Mouse (Mus musculus) left cerebral cortex, postnatal 25 days (tissue): ENCODE data around the gene Tex37. TPM values are rescaled to one million over a fixed set of nuclear protein-coding genes. Genes with fewer than 3 reads are reported as not detected.
A peak's percentile ranks its signal among the peaks of the same experiment; 100 is the strongest.

Source experiments
- DNase-seq, 2 experiments: peaks; one replicate each; pipeline ENCODE4 v3.0.0; 2022; ENCODE audit warnings: low spot score in 2 of 2, mixed read lengths in 1 of 2
- intact Hi-C: fragments of 180-260 bp; cut with DNase I; formaldehyde crosslinking; loops from one replicate; pipeline ENCODE4 v1.15.1; 2025
- total RNA-seq, 2 experiments: library from RNA; stranded (reverse); gene quantifications; 2 replicates each; pipeline ENCODE4 v1.2.3; 2021

Gene Tex37
- total RNA-seq, 2 experiments from 2014 or later, result not detected

- intact Hi-C loops, result no loop called here
- DNase-seq, result no peak
Measured at GRCm38 (mm10) chr6:70899594-70900003, 19.1 kb downstream of the Tex37 start.

- no peak for DNase-seq
- intact Hi-C loops, result no loop called here
Measured at GRCm38 (mm10) chr6:70898166-70898565, 20.6 kb downstream of the Tex37 start.

GRCm38 (mm10) chr6:70887993-70888392 lies 30.7 kb downstream of the Tex37 start:
- intact Hi-C loops, result no loop called here
- no peak for DNase-seq

GRCm38 (mm10) chr6:70880714-70881304 lies 37.9 kb downstream of the Tex37 start:
- DNase-seq, result peak; percentile 83 to 89
- intact Hi-C loops, result loop anchor here (1.0 to 5.0 kb wide), 2 partner anchors 39 to 69 kb away; partner anchors contain the start of gene Eif2ak3

- intact Hi-C loops, result no loop called here
- DNase-seq, result no peak
Measured at GRCm38 (mm10) chr6:70875017-70875416, 43.7 kb downstream of the Tex37 start.

GRCm38 (mm10) chr6:70874035-70874775 lies 44.5 kb downstream of the Tex37 start:
- no peak for DNase-seq
- intact Hi-C loops, result no loop called here

GRCm38 (mm10) chr6:70872570-70872969 lies 46.2 kb downstream of the Tex37 start:
- intact Hi-C loops, result no loop called here

GRCm38 (mm10) chr6:70872128-70872527 lies 46.6 kb downstream of the Tex37 start:
- peak; percentile 48 to 88 for DNase-seq
- intact Hi-C loops, result no loop called here

More at GRCm38 (mm10) chr6:70872570-70872969, 46.2 kb downstream of the Tex37 start:
- DNase-seq, result no peak

- DNase-seq, result no peak
- intact Hi-C loops, result no loop called here
Measured at GRCm38 (mm10) chr6:70871511-70871980, 47.2 kb downstream of the Tex37 start.

- intact Hi-C loops, result no loop called here
- no peak for DNase-seq
Measured at GRCm38 (mm10) chr6:70867297-70867696, 51.4 kb downstream of the Tex37 start.

- DNase-seq, result no peak
- intact Hi-C loops, result no loop called here
Measured at GRCm38 (mm10) chr6:70866761-70867160, 52.0 kb downstream of the Tex37 start.

- intact Hi-C loops, result no loop called here
- DNase-seq, result no peak
Measured at GRCm38 (mm10) chr6:70864285-70864684, 54.4 kb downstream of the Tex37 start.

Other genes with a start within 250 kb of the Tex37 start
- 10 to 100 TPM; 11.9 to 13.2 TPM for gene Rpia, start 126.7 kb downstream of the Tex37 start, total RNA-seq
- 10 to 100 TPM; 21.2 to 23.1 TPM for gene Eif2ak3, start 74.4 kb downstream of the Tex37 start, total RNA-seq
- not detected for gene Foxi3, start 37.6 kb upstream of the Tex37 start, total RNA-seq
- 1 to 10 TPM; 2.7 to 3.0 TPM for gene Thnsl2, start 225.5 kb upstream of the Tex37 start, total RNA-seq